Mouse (Mus musculus) forebrain, embryonic 14.5 days (tissue): Measurements from ENCODE around the gene Uvssa. TPM values are rescaled to one million over a fixed set of nuclear protein-coding genes. Genes with fewer than 3 reads are reported as not detected.
A peak's percentile ranks its signal among the peaks of the same experiment; 100 is the strongest.
"Not testable (repeated sequence)": the region's sequence is repeated elsewhere in the genome, so short reads cannot be mapped to it uniquely, and the experiment has no call there.

Experiments used
- ATAC-seq: fragments of 200-750 bp; cut with Nextera tagmentation; 2 replicates; pipeline ENCODE4 v1.8.0; 2017; ENCODE audit warnings: mild to moderate bottlenecking, moderate library complexity
- DNase-seq: peaks from one replicate; pipeline ENCODE4 v3.0.0-alpha.2; 2015; ENCODE audit warnings: low spot score
- H3K27ac ChIP-seq: fragments of 300-500 bp; sonication (generic); 2 replicates; pipeline ENCODE4 v1.5.1; 2014; ENCODE audit warnings: low read depth, mild to moderate bottlenecking, control low read depth, low read length, moderate library complexity
- H3K27me3 ChIP-seq: fragments of 300-500 bp; sonication (generic); replicated peaks from 2 replicates; pipeline ENCODE4 v1.6.1; 2014; ENCODE audit warnings: low read length, control low read depth, mixed read lengths; ENCODE audit not compliant: control insufficient read depth, insufficient read depth
- H3K36me3 ChIP-seq: fragments of 300-500 bp; sonication (generic); 2 replicates; pipeline ENCODE4 v1.6.1; 2014; ENCODE audit warnings: low read length, control low read depth; ENCODE audit not compliant: control insufficient read depth, insufficient read depth
- H3K4me1 ChIP-seq: fragments of 300-500 bp; sonication (generic); 2 replicates; pipeline ENCODE4 v1.6.1; 2014; ENCODE audit warnings: antibody characterized with exemption, low read length, control low read depth; ENCODE audit not compliant: control insufficient read depth, insufficient read depth
- H3K4me2 ChIP-seq: fragments of 300-500 bp; sonication (generic); 2 replicates; pipeline ENCODE4 v1.6.1; 2014; ENCODE audit warnings: mild to moderate bottlenecking, control low read depth, low read length
- H3K4me3 ChIP-seq: fragments of 300-500 bp; sonication (generic); 2 replicates; pipeline ENCODE4 v1.5.1; 2014; ENCODE audit warnings: low read depth, low read length, control low read depth
- H3K9ac ChIP-seq: fragments of 300-500 bp; sonication (generic); 2 replicates; pipeline ENCODE4 v1.6.1; 2014; ENCODE audit warnings: mild to moderate bottlenecking, low read length, control low read depth, moderate library complexity
- H3K9me3 ChIP-seq: fragments of 300-500 bp; sonication (generic); replicated peaks from 2 replicates; pipeline ENCODE4 v1.6.1; 2016; ENCODE audit warnings: low read length, control low read depth, mixed read lengths; ENCODE audit not compliant: control insufficient read depth
- WGBS: fragments of 180-500 bp; shearing (Covaris S2); extraction: QIAGEN DNeasy Blood & Tissue Kit; methylation state at CpG from one replicate; pipeline ENCODE4 v1.1.7; 2014; 5-methylcytosine and 5-hydroxymethylcytosine counted together
- polyA plus RNA-seq: library from polyadenylated mRNA; unstranded; fragments of >200 nt; fragmentation: Nextera tagmentation; extraction: Ambion mirVana; gene quantifications from 2 replicates; pipeline ENCODE4 v1.2.1, GENCODE M21; 2014

Uvssa gene
- polyA plus RNA-seq: 4.7 and 5.5 TPM in 2 replicates

DNA sequence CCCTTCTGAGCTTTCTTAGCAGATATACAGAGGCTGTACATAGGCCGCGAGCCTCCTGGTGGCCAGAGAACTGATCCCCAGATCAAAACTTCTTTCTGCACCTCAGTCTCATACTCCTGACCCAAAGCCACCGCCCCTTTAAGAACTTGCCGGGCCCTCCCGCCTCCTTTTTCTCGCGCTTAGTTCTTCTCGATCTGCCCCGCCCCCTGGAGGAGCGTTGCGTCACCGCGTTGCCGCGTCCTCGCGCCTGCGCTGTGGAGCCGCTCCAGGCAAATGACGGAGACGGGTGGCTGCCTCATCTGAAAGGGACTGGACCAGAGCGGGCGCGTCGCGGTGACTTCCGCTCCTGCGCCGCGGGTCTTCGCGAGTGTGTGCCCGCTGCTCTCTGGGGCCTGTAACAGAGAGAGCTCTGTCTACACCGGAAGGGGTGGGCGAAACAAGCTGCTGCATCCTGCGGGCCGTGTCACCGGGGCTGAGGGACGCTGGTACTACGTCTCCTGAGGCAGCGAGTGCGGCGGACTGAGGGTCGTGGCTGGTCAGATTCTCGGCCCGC lies at the start of gene Uvssa:
TSS of gene Uvssa (plus strand) at position 248 of the 553 bp plus-strand sequence.
- WGBS: under 1% methylated on average over 46 of the region's 46 CpGs
- DNase-seq: peak; percentile 99
- peak; percentile 99 for ATAC-seq
- H3K27me3 ChIP-seq: no peaks in the 10 kb centered on the region
- H3K27ac ChIP-seq: peak within 1 kb of the TSS; percentile 94
- H3K4me2 ChIP-seq: peak within 1 kb of the TSS; percentile 84
- H3K4me1 ChIP-seq: peaks cover 11% of the 10 kb centered on the region
- H3K4me3 ChIP-seq: peak within 1 kb of the TSS; percentile 59
- peaks cover 17% of the 10 kb centered on the region for H3K36me3 ChIP-seq
- peak within 1 kb of the TSS; percentile 83 for H3K9ac ChIP-seq
- H3K9me3 ChIP-seq: no peaks in the 10 kb centered on the region

DNA sequence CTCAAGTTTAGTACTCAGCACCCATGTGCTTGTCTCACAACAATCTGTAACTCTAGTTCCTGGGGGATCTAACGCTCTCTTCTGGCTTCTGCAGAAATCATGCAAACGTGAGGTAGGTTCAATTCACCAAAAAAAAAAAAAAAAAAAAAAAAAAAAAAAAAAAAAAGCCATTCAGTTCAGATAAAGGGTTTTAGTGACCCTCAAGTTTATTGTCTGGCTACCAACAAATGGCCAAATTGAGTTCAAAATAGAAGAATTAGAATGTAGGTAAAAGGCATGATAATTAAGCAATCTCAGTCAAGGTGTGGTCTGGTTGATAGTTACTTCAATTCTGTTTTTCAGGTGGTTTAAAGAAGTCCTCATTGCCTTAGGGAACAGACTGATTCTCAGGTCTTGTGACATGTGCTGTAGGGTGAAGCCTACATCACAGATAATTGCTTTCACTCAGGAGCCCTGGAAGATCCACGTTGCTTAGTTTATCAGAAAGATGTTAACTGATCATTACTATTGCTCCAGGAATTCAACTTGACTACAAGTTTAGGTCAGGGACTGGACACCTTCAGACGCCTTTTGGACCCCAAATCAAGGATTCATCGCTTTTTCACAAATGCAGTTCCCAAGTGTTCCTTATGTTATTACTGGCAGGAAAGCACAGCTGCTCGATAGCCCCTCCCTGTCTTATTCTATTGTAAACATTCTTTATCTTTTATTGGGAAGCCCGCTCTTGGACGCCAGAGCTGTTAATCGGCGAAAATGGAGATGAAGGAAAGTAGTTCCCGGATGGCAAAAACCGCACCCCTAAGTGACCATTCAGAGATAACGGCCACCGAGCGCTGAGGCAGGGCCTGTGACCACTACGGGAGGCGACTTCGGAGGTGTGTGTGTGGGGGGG lies 43.7 kb upstream of the Uvssa start:
- Histone ChIP-seq H3K27ac (peak overlapping the region; percentile 86), H3K27me3 (no peaks in the 10 kb centered on the region), H3K9me3 (no peaks in the 10 kb centered on the region), H3K9ac (peak overlapping the region; percentile 72), H3K36me3 (peaks cover 4% of the 10 kb centered on the region; the same call in 1 of the 2 replicates), H3K4me3 (peak overlapping the region; percentile 99), H3K4me2 (peak overlapping the region; percentile 67), H3K4me1 (peaks cover 12% of the 10 kb centered on the region)
- ATAC-seq (no peak), DNase-seq (no peak)
- 24% methylated on average over 18 of the region's 18 CpGs for WGBS

DNA sequence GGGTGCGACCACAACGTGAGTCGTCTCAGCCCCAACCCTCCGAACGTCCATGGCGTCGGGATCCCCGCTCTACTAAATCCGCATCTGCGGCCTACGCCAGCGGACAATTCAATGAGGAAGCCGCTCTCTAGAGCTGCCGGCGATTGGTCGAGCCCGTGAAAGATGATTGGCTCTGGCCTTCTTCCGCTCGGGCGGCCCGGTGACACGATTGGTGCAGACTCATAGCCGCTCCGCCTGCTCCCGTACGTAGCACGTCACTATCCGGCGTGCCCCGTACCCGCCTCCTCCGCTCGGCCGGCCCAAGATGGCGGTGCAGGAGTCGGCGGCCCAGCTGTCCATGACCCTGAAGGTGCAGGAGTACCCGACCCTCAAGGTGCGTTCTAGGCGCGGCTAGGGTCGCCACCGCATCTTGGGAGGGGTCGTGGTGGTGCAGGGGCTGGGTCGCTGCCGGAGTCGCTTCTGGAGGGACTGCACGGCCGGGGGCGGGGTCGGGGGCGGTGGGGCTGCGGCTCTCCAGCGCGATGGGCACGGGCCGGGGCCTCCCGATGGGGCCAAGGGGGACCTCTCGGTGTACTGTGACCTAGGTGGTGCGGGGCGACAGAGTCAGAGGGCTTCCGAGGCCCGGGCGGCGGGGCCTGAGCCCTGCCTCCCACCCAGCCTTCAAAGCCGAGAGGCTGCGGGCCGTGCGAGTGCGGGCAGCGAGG lies 42.9 kb upstream of the Uvssa start, which contains the start of gene Maea:
TSS of gene Maea (plus strand) at position 237 of the 704 bp plus-strand sequence.
- under 1% methylated on average over 63 of the region's 71 CpGs for WGBS

DNA sequence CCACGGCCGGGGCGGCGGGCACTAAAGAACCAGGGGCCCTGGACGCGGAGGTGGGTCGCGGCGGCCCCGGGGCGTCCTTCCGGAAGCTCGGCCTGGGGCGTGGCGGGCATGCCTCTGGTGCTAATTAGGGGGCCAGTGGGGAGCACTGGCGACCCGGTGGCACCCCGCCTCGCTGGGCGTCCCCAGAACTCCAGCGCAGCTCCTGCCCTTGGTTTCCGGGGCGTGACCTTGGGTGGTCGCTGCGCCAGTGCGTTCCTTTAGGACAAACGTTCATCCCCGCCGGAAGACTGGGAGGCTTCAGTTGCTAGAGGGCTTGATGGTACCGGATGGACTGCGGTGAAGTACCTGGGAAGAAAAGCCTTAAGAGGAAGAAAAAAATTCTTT lies 42.4 kb upstream of the Uvssa start:
- ATAC-seq (no peak; the same call in 1 of the 2 replicates), DNase-seq (peak; percentile 5)
- Histone ChIP-seq H3K36me3 (peaks cover 4% of the 10 kb centered on the region; the same call in 1 of the 2 replicates), H3K27ac (peak overlapping the region; percentile 39; the same call in 1 of the 2 replicates), H3K4me2 (peak overlapping the region; percentile 83), H3K4me1 (peaks cover 12% of the 10 kb centered on the region), H3K9me3 (no peaks in the 10 kb centered on the region), H3K4me3 (peak overlapping the region; percentile 99), H3K27me3 (no peaks in the 10 kb centered on the region), H3K9ac (peak overlapping the region; percentile 93)
- under 1% methylated on average over 23 of the region's 31 CpGs for WGBS

More for the DNA sequence above, 42.9 kb upstream of the Uvssa start, which contains the start of gene Maea:
- H3K27ac ChIP-seq: peak within 1 kb of the TSS; percentile 86
- H3K27me3 ChIP-seq: no peaks in the 10 kb centered on the region
- H3K9ac ChIP-seq: peak within 1 kb of the TSS; percentile 93
- peaks cover 12% of the 10 kb centered on the region for H3K4me1 ChIP-seq
- ATAC-seq: peak; percentile 100
- peak within 1 kb of the TSS; percentile 83 for H3K4me2 ChIP-seq
- peak; percentile 99 for DNase-seq
- H3K36me3 ChIP-seq: peaks cover 4% of the 10 kb centered on the region; the same call in 1 of the 2 replicates
- no peaks in the 10 kb centered on the region for H3K9me3 ChIP-seq
- H3K4me3 ChIP-seq: peak within 1 kb of the TSS; percentile 99

DNA sequence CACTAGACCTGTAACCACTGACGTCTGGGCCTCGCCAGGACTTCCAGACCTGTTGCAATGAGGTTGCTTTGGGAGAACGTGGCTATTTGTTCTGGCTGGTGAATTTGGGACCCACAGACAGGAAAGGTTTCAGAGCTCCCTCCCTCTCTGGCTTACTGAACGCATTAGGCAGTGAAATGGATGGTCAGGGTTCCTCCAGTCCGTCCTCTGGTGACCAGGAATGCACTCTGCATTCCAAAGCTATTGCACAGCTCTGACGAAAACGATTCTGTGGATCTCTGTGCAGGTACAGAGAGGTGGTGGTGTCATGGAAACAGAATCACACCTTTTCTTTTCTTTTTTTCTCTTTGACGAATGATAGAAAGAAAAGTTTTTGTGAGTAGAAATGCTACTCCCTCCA lies 41.1 kb upstream of the Uvssa start:
- Histone ChIP-seq H3K27me3 (no peaks in the 10 kb centered on the region), H3K4me2 (peak overlapping the region; percentile 83; the same call in 1 of the 2 replicates), H3K4me1 (peaks cover 12% of the 10 kb centered on the region), H3K9me3 (no peaks in the 10 kb centered on the region), H3K36me3 (peaks cover 4% of the 10 kb centered on the region; the same call in 1 of the 2 replicates), H3K27ac (no peak overlapping the region), H3K4me3 (no peak overlapping the region), H3K9ac (no peak overlapping the region)
- ATAC-seq (no peak), DNase-seq (no peak)
- WGBS: 84% methylated on average over 8 of the region's 8 CpGs

- H3K36me3 ChIP-seq: peaks cover 4% of the 10 kb centered on the region; the same call in 1 of the 2 replicates
- H3K4me3 ChIP-seq: no peak overlapping the region
- ATAC-seq (no peak), DNase-seq (no peak)
- WGBS: 92% methylated on average over 6 of the region's 6 CpGs
- H3K4me1 ChIP-seq: peaks cover 11% of the 10 kb centered on the region
- H3K27me3 ChIP-seq: no peaks in the 10 kb centered on the region
- H3K9ac ChIP-seq: no peak overlapping the region
- H3K4me2 ChIP-seq: no peak overlapping the region
- H3K27ac ChIP-seq: no peak overlapping the region
- no peaks in the 10 kb centered on the region for H3K9me3 ChIP-seq
Measured at GRCm38 (mm10) chr5:33341165-33341564, 37.2 kb upstream of the Uvssa start.

- 68% methylated on average over 3 of the region's 3 CpGs for WGBS
Measured at GRCm38 (mm10) chr5:33342248-33342647, 36.1 kb upstream of the Uvssa start.

GRCm38 (mm10) chr5:33342821-33343220 lies 35.5 kb upstream of the Uvssa start:
- no peak for ATAC-seq
- H3K4me1 ChIP-seq: no peaks in the 10 kb centered on the region

More at GRCm38 (mm10) chr5:33342248-33342647, 36.1 kb upstream of the Uvssa start:
- not testable (repeated sequence) for H3K4me1 ChIP-seq, H3K27ac ChIP-seq, H3K4me2 ChIP-seq, H3K36me3 ChIP-seq, H3K9me3 ChIP-seq, H3K4me3 ChIP-seq, H3K27me3 ChIP-seq, H3K9ac ChIP-seq, ATAC-seq, DNase-seq

More at GRCm38 (mm10) chr5:33342821-33343220, 35.5 kb upstream of the Uvssa start:
- no peak for DNase-seq
- Histone ChIP-seq H3K9me3 (no peaks in the 10 kb centered on the region), H3K27ac (no peak overlapping the region), H3K36me3 (peaks cover 4% of the 10 kb centered on the region; the same call in 1 of the 2 replicates), H3K9ac (no peak overlapping the region), H3K4me2 (no peak overlapping the region), H3K4me3 (no peak overlapping the region), H3K27me3 (no peaks in the 10 kb centered on the region)
